Mouse (Mus musculus) midbrain, embryonic 12.5 days (tissue): ENCODE results near the gene Cdh18. TPM values are rescaled to one million over a fixed set of nuclear protein-coding genes. Genes with fewer than 3 reads are reported as not detected.
"Not testable (repeated sequence)": the region's sequence is repeated elsewhere in the genome, so short reads cannot be mapped to it uniquely, and the experiment has no call there.

Source experiments
- ATAC-seq: fragments of 200-750 bp; cut with Nextera tagmentation; 2 replicates; pipeline ENCODE4 v1.8.0; 2017; ENCODE audit warnings: low read depth, moderate TSS enrichment, moderate library complexity; ENCODE audit not compliant: low FRiP score
- H3K27ac ChIP-seq: fragments of 300-500 bp; sonication (generic); replicated peaks from 2 replicates; pipeline ENCODE4 v1.5.1; 2016; ENCODE audit warnings: mild to moderate bottlenecking
- H3K27me3 ChIP-seq: fragments of 300-500 bp; sonication (generic); 2 replicates; pipeline ENCODE4 v1.6.1; 2016; ENCODE audit warnings: mild to moderate bottlenecking
- H3K36me3 ChIP-seq: fragments of 300-500 bp; sonication (generic); 2 replicates; pipeline ENCODE4 v1.6.1; 2016
- H3K4me1 ChIP-seq: fragments of 300-500 bp; sonication (generic); 2 replicates; pipeline ENCODE4 v1.6.1; 2016
- H3K4me2 ChIP-seq: fragments of 300-500 bp; sonication (generic); replicated peaks from 2 replicates; pipeline ENCODE4 v1.6.1; 2016; ENCODE audit warnings: mild to moderate bottlenecking, moderate library complexity
- H3K4me3 ChIP-seq: fragments of 300-500 bp; sonication (generic); 2 replicates; pipeline ENCODE4 v1.5.1; 2016; ENCODE audit warnings: mild to moderate bottlenecking
- H3K9ac ChIP-seq: fragments of 300-500 bp; sonication (generic); replicated peaks from 2 replicates; pipeline ENCODE4 v1.6.1; 2016; ENCODE audit warnings: mild to moderate bottlenecking, moderate library complexity
- H3K9me3 ChIP-seq: fragments of 300-500 bp; sonication (generic); 2 replicates; pipeline ENCODE4 v1.6.1; 2016; ENCODE audit warnings: mild to moderate bottlenecking
- WGBS: fragments of 180-500 bp; shearing (Covaris S2); methylation state at CpG from one replicate; pipeline ENCODE4 v1.1.7; 2016; 5-methylcytosine and 5-hydroxymethylcytosine counted together
- polyA plus RNA-seq: library from polyadenylated mRNA; unstranded; fragments of >200 nt; fragmentation: Nextera tagmentation; extraction: Ambion mirVana; gene quantifications from 2 replicates; pipeline ENCODE4 v1.2.1, GENCODE M21; 2016

The Cdh18 gene
- polyA plus RNA-seq, 1 experiment from 2014 or later: 1.3 TPM

- H3K36me3 ChIP-seq: no peaks in the 10 kb centered on the region
- ATAC-seq: 0 out of 2 replicates have a peak, but pooled peaks have one; percentile 60
These were observed 547.8 kb downstream of the Cdh18 start for GRCm38 (mm10) chr15:23096601-23097000.

GRCm38 (mm10) chr15:23104668-23105380 is 556.0 kb downstream of the Cdh18 start:
- Histone ChIP-seq H3K4me1 (no peaks in the 10 kb centered on the region), H3K27me3 (no peaks in the 10 kb centered on the region), H3K27ac (no peak overlapping the region), H3K36me3 (no peaks in the 10 kb centered on the region), H3K4me3 (no peak overlapping the region), H3K9ac (no peak overlapping the region), H3K4me2 (no peak overlapping the region), H3K9me3 (no peaks in the 10 kb centered on the region)
- 44% methylated on average over 5 of the region's 5 CpGs for WGBS
- ATAC-seq: no peak

More at GRCm38 (mm10) chr15:23096601-23097000, 547.8 kb downstream of the Cdh18 start:
- Histone ChIP-seq H3K4me2 (no peak overlapping the region), H3K27me3 (no peaks in the 10 kb centered on the region), H3K27ac (no peak overlapping the region), H3K9me3 (no peaks in the 10 kb centered on the region), H3K4me1 (no peaks in the 10 kb centered on the region), H3K9ac (no peak overlapping the region), H3K4me3 (no peak overlapping the region)
- WGBS: 70% methylated on average over 5 of the region's 5 CpGs

GRCm38 (mm10) chr15:23134950-23135715 is 586.3 kb downstream of the Cdh18 start:
- no peaks in the 10 kb centered on the region for H3K36me3 ChIP-seq
- H3K4me2 ChIP-seq: no peak overlapping the region
- H3K9me3 ChIP-seq: no peaks in the 10 kb centered on the region
- ATAC-seq: peak; percentile 54; the same call in 1 of the 2 replicates
- no peaks in the 10 kb centered on the region for H3K27me3 ChIP-seq
- no peak overlapping the region for H3K9ac ChIP-seq
- H3K4me3 ChIP-seq: no peak overlapping the region
- H3K27ac ChIP-seq: no peak overlapping the region
- 54% methylated on average over 6 of the region's 6 CpGs for WGBS
- no peaks in the 10 kb centered on the region for H3K4me1 ChIP-seq

- Histone ChIP-seq H3K9ac (no peak overlapping the region), H3K4me2 (no peak overlapping the region), H3K4me1 (no peaks in the 10 kb centered on the region), H3K27ac (no peak overlapping the region), H3K9me3 (no peaks in the 10 kb centered on the region), H3K36me3 (no peaks in the 10 kb centered on the region), H3K4me3 (no peak overlapping the region), H3K27me3 (no peaks in the 10 kb centered on the region)
- ATAC-seq: no peak
- WGBS: 80% methylated on average over 3 of the region's 3 CpGs
These were observed 588.1 kb downstream of the Cdh18 start for GRCm38 (mm10) chr15:23136971-23137370.

- not testable (repeated sequence) for H3K4me1 ChIP-seq, H3K9me3 ChIP-seq, H3K9ac ChIP-seq, H3K36me3 ChIP-seq, H3K27me3 ChIP-seq, H3K4me2 ChIP-seq, H3K4me3 ChIP-seq, H3K27ac ChIP-seq, ATAC-seq
- 80% methylated on average over 1 of the region's 1 CpGs for WGBS
These were observed 594.1 kb downstream of the Cdh18 start for GRCm38 (mm10) chr15:23142907-23143306.

- no peak overlapping the region for H3K4me3 ChIP-seq
- H3K9me3 ChIP-seq: no peaks in the 10 kb centered on the region
- H3K36me3 ChIP-seq: no peaks in the 10 kb centered on the region
- no peak overlapping the region for H3K9ac ChIP-seq
- no peaks in the 10 kb centered on the region for H3K4me1 ChIP-seq
- no peaks in the 10 kb centered on the region for H3K27me3 ChIP-seq
- no peak for ATAC-seq
- H3K27ac ChIP-seq: no peak overlapping the region
- 85% methylated on average over 2 of the region's 2 CpGs for WGBS
- H3K4me2 ChIP-seq: no peak overlapping the region
These were observed 607.1 kb downstream of the Cdh18 start for GRCm38 (mm10) chr15:23155883-23156282.

- Histone ChIP-seq H3K4me1 (no peaks in the 10 kb centered on the region), H3K27ac (no peak overlapping the region), H3K9ac (no peak overlapping the region), H3K27me3 (no peaks in the 10 kb centered on the region), H3K36me3 (no peaks in the 10 kb centered on the region), H3K9me3 (no peaks in the 10 kb centered on the region), H3K4me2 (no peak overlapping the region), H3K4me3 (no peak overlapping the region)
- WGBS: 88% methylated on average over 4 of the region's 4 CpGs
- ATAC-seq: no peak
These were observed 616.0 kb downstream of the Cdh18 start for GRCm38 (mm10) chr15:23164869-23165268.

GRCm38 (mm10) chr15:23174623-23175022 is 625.8 kb downstream of the Cdh18 start:
- no peak overlapping the region for H3K9ac ChIP-seq
- no peak for ATAC-seq
- H3K27me3 ChIP-seq: no peaks in the 10 kb centered on the region
- no peak overlapping the region for H3K27ac ChIP-seq
- WGBS: 75% methylated on average over 5 of the region's 5 CpGs
- H3K4me2 ChIP-seq: no peak overlapping the region
- no peak overlapping the region for H3K4me3 ChIP-seq
- no peaks in the 10 kb centered on the region for H3K36me3 ChIP-seq
- no peaks in the 10 kb centered on the region for H3K9me3 ChIP-seq
- no peaks in the 10 kb centered on the region for H3K4me1 ChIP-seq

- 90% methylated on average over 3 of the region's 3 CpGs for WGBS
- H3K4me1 ChIP-seq: no peaks in the 10 kb centered on the region
- no peak overlapping the region for H3K4me3 ChIP-seq
- H3K9me3 ChIP-seq: no peaks in the 10 kb centered on the region
- H3K27ac ChIP-seq: no peak overlapping the region
- no peaks in the 10 kb centered on the region for H3K36me3 ChIP-seq
- no peak overlapping the region for H3K4me2 ChIP-seq
- no peak for ATAC-seq
- no peak overlapping the region for H3K9ac ChIP-seq
- no peaks in the 10 kb centered on the region for H3K27me3 ChIP-seq
These were observed 663.2 kb downstream of the Cdh18 start for GRCm38 (mm10) chr15:23212068-23212467.

GRCm38 (mm10) chr15:23230616-23231015 is 681.8 kb downstream of the Cdh18 start:
- Histone ChIP-seq H3K9ac (no peak overlapping the region), H3K4me1 (no peaks in the 10 kb centered on the region), H3K27ac (no peak overlapping the region), H3K4me3 (no peak overlapping the region), H3K36me3 (no peaks in the 10 kb centered on the region), H3K9me3 (no peaks in the 10 kb centered on the region), H3K4me2 (no peak overlapping the region), H3K27me3 (no peaks in the 10 kb centered on the region)
- no peak for ATAC-seq
- 78% methylated on average over 2 of the region's 2 CpGs for WGBS

GRCm38 (mm10) chr15:23257751-23258440 is 709.1 kb downstream of the Cdh18 start:
- Histone ChIP-seq H3K9ac (no peak overlapping the region), H3K27ac (no peak overlapping the region), H3K27me3 (no peaks in the 10 kb centered on the region), H3K4me3 (no peak overlapping the region), H3K4me2 (no peak overlapping the region), H3K9me3 (no peaks in the 10 kb centered on the region), H3K36me3 (no peaks in the 10 kb centered on the region), H3K4me1 (no peaks in the 10 kb centered on the region)
- ATAC-seq: peak; percentile 54; the same call in 1 of the 2 replicates
- 31% methylated on average over 5 of the region's 5 CpGs for WGBS

GRCm38 (mm10) chr15:23278421-23278820 is 729.6 kb downstream of the Cdh18 start:
- Histone ChIP-seq H3K27me3 (no peaks in the 10 kb centered on the region), H3K4me2 (no peak overlapping the region), H3K4me3 (no peak overlapping the region), H3K4me1 (no peaks in the 10 kb centered on the region), H3K27ac (no peak overlapping the region), H3K36me3 (no peaks in the 10 kb centered on the region), H3K9me3 (no peaks in the 10 kb centered on the region), H3K9ac (no peak overlapping the region)
- ATAC-seq: no peak
- 69% methylated on average over 4 of the region's 4 CpGs for WGBS
